Mouse (Mus musculus): Measurements from ENCODE around the gene Spag8. TPM values are rescaled to one million over a fixed set of nuclear protein-coding genes. Genes with fewer than 3 reads are reported as not detected.

The Spag8 gene
- total RNA-seq, 2 experiments from 2014 or later = 0.95 to 1.6 TPM

DNA sequence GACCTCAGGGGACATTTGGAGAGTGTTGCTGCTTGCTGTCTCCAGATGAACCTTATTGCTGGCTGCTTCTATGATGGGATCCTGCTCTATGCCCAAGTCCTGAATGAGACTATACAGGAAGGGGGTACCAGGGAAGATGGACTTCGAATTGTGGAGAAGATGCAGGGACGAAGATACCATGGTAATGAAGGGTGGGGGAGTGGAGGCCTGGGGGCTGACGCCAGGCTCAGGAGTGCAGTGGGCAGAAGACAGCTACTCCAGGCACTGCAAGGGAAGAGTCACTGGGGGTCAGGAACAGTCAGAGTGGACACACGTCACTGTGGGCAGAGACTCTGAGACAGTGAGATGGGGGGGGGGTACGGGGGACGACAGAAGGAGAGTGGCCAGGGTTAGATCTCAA is 12.9 kb downstream of the Spag8 start:
- peak; percentile 2 to 5 for DNase-seq (ENCODE audit: extremely low spot score in 1 of 2, low spot score in 2 of 2)
- intact Hi-C loops (cut with DNase I) = no loop called here
- Histone ChIP-seq H3K27ac (no peak overlapping the region), H3K4me3 (no peak overlapping the region)
- no peak for TF ChIP-seq CTCF (IDR thresholded peaks at IDR 0.05)

DNA sequence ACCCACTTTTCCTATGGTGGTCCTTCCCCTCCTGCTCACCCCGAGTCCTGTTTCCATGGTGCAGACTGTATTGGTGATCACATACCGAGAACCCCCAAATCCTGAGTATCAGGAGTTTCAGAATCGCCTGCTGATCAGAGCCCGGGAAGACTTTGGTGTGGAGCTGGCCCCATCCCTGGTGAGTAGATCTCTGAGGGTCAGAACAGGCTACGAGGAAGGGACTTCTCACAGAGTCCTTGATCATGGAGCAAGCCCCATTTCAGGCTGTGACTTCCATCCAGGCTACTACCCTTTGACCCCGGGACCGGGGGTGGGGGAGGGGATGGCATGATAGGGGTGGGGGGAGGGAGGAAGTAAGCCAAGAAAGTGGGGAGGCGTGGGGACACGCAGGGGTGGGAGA is 13.3 kb downstream of the Spag8 start:
- peak; percentile 3 for DNase-seq (ENCODE audit: extremely low spot score in 1 of 2, low spot score in 2 of 2)
- no peak for TF ChIP-seq CTCF (IDR thresholded peaks at IDR 0.05)
- H3K27ac ChIP-seq = no peak overlapping the region
- intact Hi-C loops (cut with DNase I) = no loop called here
- no peak overlapping the region for H3K4me3 ChIP-seq

DNA sequence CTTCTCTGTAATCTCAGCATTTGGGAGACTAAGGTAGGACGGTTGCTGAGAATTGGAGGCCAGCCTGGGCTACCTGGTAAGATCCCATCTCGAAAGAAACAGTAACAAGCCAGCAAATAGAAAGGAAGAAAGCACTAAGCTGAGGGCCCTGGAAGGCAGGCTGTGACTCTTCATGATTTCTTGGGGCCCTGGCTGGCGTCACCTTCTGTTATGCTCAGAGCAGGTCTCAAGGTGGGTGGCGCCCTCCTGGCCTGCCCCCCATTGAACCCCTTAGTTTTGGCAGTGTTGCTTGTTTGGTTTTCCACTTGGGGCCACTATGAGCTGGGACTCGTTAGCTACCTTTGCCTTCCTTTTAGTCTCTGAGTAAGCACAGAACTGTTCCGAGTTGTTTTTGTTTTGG is 16.6 kb downstream of the Spag8 start:
- no peak for TF ChIP-seq CTCF (IDR thresholded peaks at IDR 0.05)
- intact Hi-C loops (cut with DNase I) = no loop called here
- Histone ChIP-seq H3K4me3 (no peak overlapping the region), H3K27ac (no peak overlapping the region)
- peak in 1 of 2 experiments; percentile 3 for DNase-seq (ENCODE audit: extremely low spot score in 1 of 2, low spot score in 2 of 2)

DNA sequence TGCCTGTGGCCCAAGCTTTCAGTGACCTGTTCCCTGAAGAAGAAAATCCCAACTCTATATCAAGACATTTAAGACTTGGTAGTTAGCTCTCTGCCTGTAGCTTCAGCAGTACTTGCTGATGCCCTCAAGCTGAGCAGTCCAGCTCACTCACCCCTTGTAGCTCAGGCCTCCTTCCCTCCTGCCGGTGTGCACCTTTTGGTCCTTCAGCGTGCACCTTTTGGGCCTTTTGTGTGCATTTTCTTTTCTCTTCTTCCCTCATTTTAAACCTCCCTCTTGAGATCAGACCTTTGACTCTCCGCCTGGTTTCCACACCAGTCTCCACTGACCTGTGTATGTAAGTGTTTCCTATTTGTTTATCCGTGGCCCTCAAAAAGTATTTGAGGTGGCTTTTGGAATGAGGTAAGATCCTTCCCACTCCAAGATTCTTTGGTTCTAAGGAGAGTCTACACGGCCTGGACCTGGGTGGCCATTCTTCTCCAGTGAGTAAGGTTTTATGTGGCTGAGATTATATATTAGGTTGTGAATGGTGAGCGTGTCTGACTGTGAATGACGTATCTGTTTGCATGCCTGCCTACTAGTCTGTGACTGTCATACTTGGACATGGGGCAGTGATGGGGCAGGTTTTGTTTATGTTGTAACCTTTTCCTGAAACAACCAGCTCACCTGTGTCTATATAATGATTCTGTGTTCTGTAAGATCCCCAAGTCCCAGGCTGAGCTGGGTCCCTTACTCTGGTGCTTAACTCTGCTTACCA is 18.6 kb downstream of the Spag8 start:
- no peak overlapping the region for H3K27ac ChIP-seq
- no peak overlapping the region for H3K4me3 ChIP-seq
- peak in 1 of 2 experiments; percentile 4 for DNase-seq (ENCODE audit: extremely low spot score in 1 of 2, low spot score in 2 of 2)
- TF ChIP-seq CTCF (IDR thresholded peaks at IDR 0.05) = no peak
- intact Hi-C loops (cut with DNase I) = no loop called here

DNA sequence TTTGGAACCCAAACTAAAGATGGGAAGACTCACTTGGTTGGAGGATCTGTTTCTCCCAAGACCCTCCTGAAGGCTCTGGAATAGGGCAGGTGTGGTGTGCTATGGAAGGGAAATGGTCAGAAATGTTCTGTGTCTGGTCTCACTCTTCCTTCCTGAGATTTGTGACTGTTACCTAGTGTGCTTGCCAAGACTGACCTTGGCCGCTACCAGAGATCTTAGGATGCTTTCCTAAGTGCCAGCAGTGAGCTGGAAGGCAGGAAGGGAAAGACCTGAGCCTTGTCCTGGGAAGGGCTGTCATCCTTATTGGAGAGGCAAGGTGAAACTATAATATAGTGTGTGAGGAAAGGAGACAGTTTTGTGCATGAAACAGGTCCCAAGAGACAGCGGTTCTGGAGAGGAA is 19.7 kb downstream of the Spag8 start:
- Histone ChIP-seq H3K4me3 (no peak overlapping the region), H3K27ac (no peak overlapping the region)
- no peak for DNase-seq (ENCODE audit: extremely low spot score in 1 of 2, low spot score in 2 of 2)
- TF ChIP-seq CTCF (IDR thresholded peaks at IDR 0.05) = no peak
- intact Hi-C loops (cut with DNase I) = no loop called here

DNA sequence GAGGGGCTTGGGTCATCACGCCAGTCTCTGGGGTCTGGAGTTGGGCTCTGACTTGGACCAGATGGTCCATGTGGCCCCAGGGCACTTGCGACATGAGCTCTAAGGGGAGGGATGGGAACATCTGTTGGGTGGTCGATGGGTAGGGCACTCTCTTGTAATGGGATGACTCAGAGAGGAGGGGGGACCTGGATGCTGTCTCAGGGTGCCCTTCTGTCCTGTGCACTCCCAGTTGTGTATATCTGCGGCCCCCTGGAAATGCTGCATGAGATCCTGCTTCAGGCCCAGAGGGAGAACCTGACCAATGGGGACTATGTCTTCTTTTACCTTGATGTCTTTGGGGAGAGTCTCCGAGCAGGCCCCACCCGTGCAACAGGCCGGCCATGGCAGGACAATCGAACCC is 20.1 kb downstream of the Spag8 start:
- intact Hi-C loops (cut with DNase I) = no loop called here
- Histone ChIP-seq H3K27ac (no peak overlapping the region), H3K4me3 (no peak overlapping the region)
- no peak for TF ChIP-seq CTCF (IDR thresholded peaks at IDR 0.05)
- peak in 1 of 2 experiments; percentile 8 for DNase-seq (ENCODE audit: extremely low spot score in 1 of 2, low spot score in 2 of 2)

DNA sequence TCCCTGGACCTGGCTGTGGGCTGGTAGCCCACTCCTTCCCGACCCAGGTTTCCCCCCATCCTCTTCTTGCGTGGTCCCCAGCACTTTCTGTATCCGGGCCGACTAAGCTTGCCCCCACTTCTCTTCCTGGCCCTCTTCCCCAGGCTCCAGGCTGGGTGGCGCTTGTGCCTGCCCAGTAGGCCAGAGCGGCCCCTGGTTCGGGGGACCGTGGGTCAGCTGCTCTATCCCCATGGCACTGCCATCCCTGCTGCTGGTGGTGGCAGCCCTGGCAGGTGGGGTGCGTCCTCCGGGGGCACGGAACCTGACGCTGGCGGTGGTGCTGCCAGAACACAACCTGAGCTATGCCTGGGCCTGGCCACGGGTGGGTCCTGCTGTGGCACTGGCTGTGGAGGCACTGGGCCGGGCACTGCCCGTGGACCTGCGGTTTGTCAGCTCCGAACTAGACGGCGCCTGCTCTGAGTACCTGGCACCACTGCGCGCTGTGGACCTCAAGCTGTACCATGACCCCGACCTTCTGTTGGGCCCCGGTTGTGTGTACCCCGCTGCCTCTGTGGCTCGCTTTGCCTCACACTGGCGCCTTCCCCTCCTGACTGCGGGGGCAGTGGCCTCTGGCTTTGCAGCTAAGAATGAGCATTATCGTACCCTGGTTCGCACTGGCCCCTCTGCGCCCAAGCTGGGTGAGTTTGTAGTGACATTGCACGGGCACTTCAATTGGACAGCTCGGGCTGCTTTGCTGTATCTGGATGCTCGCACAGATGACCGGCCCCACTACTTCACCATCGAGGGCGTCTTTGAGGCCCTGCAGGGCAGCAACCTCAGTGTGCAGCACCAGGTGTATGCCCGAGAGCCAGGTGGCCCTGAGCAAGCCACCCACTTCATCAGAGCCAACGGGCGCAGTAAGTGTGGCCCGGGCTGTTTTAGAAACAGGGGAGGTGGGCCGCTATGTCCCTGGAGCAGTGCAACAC is 21.2 kb downstream of the Spag8 start:
- intact Hi-C loops (cut with DNase I) = loop anchor here (1.0 to 2.0 kb wide), 2 partner anchors 36 to 229 kb away; partner anchors contain the start of gene Tmem8b
- H3K4me3 ChIP-seq = peak overlapping the region; percentile 78
- peak; percentile 15 to 30 for DNase-seq (ENCODE audit: extremely low spot score in 1 of 2, low spot score in 2 of 2)
- TF ChIP-seq CTCF (IDR thresholded peaks at IDR 0.05) = no peak
- peak overlapping the region; percentile 88 for H3K27ac ChIP-seq

DNA sequence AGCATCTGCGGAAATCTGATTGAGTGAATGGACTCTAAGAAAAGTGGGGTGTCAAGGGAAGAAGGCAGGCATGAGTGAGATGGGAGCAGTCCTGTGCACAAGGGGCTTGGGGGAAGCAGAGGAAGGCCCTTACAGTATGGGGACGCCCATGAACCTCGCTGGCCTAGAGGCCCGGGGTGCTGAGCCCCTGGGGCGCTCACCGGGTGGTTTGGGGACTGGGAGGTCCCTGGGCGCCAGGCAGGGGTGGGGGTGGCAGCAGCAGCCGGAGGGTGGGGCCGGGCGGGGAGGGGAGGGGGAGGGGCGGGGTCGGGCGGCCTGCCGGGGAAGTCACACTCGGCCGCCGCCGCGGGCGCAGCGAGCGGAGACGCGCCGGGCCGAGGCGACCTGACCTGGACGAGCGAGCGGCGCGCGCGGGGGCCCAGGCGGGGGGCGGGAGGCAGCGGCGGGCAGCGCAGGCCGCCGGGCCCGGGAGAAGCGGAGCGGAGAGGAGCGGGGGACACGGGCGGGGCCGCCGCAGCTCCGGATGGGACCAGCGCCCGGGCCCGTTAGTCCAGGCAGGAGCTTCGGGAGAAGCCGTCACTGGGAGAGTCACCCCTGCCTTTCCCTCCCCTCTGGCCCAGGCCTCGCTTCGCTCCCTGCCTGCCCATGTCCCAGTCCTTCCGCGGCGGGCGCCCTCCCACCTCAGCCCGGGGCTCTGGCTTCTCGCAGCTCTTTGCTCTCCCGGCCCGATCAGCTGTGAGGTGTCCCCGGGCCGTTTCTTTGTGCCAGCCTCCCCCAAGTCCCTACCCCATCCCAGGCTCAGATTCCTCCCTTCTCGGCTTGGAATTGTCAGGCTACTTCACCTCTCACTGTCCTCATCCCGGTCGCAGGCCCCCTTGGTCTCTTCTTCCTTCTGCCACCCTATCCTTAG is 22.1 kb downstream of the Spag8 start, which contains the start of gene Npr2:
Npr2 (plus strand) TSS at position 890 of the 910 bp plus-strand sequence.
- intact Hi-C loops (cut with DNase I) = loop anchor here (1.0 to 2.0 kb wide), 2 partner anchors 37 to 230 kb away; partner anchors contain the start of gene Tmem8b
- Histone ChIP-seq H3K27ac (peak within 1 kb of the TSS; percentile 88), H3K4me3 (peak within 1 kb of the TSS; percentile 78)
- peak; percentile 38 to 44 for DNase-seq (ENCODE audit: extremely low spot score in 1 of 2, low spot score in 2 of 2)
- no peak for TF ChIP-seq CTCF (IDR thresholded peaks at IDR 0.05)

DNA sequence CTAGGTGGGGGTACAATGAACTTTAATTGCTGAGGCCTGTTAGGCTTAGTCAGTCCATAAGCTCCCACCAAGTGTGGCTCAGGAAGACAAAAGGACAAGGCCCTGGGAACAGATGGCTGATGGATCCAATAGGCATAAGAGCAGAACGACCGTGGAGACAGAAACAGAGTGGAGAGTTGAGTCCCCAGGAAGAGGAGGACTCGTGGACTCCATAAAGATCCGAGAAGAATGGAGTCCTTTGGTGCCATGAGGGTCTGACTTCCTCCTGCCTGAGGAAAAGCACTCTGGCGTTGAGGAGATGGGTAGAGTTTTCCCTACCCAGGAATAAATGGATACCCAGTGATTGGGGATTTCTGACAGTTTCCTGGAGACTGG is 22.7 kb downstream of the Spag8 start:
- no peak for DNase-seq (ENCODE audit: extremely low spot score in 1 of 2, low spot score in 2 of 2)
- Histone ChIP-seq H3K4me3 (peak overlapping the region; percentile 78), H3K27ac (peak overlapping the region; percentile 71)
- intact Hi-C loops (cut with DNase I) = loop anchor here (1.0 to 2.0 kb wide), 4 partner anchors 26 to 230 kb away; partner anchors contain the start of genes Hint2 and Tmem8b
- no peak for TF ChIP-seq CTCF (IDR thresholded peaks at IDR 0.05)

DNA sequence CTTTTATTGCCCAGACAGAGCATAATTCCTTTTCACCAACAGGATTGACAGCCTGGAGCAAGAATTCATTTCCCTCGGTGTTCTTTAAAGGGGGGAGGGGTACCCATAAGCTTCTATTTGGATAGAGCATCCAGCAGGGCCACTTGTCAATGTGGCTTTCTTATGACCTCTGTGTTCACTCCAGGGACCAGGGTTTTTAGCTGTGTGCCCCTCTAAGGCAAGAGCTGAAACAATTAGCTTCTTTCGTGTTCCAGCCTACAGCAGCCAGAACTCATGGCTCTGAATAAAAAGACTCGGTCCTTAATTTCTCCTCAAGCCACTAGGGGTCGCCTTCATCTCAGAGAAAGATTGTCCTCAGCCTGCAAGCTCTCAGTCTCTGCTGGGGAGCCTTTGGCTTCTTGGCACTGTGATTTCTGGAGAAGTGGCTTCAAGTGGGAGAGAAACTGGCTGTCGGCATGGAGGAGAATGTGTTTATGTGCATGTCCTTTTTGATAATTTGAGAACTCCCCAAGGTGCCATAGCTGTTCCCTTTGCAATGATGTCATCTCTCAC is 23.3 kb downstream of the Spag8 start:
- peak; percentile 74 to 86 for DNase-seq (ENCODE audit: extremely low spot score in 1 of 2, low spot score in 2 of 2)
- H3K4me3 ChIP-seq = no peak overlapping the region
- intact Hi-C loops (cut with DNase I) = loop anchor here (1.0 to 2.0 kb wide), 3 partner anchors 26 to 231 kb away; partner anchors contain the start of gene Hint2
- TF ChIP-seq CTCF (IDR thresholded peaks at IDR 0.05) = peak; percentile 89
- H3K27ac ChIP-seq = peak overlapping the region; percentile 71; the same call in 1 of the 2 replicates

All from left cerebral cortex, adult 2 months (tissue).